Mouse (Mus musculus): Measurements from ENCODE around the gene Rln1. TPM values are rescaled to one million over a fixed set of nuclear protein-coding genes. Genes with fewer than 3 reads are reported as not detected.

Gene Rln1
- total RNA-seq, 2 experiments from 2014 or later = 2.1 to 2.4 TPM

DNA sequence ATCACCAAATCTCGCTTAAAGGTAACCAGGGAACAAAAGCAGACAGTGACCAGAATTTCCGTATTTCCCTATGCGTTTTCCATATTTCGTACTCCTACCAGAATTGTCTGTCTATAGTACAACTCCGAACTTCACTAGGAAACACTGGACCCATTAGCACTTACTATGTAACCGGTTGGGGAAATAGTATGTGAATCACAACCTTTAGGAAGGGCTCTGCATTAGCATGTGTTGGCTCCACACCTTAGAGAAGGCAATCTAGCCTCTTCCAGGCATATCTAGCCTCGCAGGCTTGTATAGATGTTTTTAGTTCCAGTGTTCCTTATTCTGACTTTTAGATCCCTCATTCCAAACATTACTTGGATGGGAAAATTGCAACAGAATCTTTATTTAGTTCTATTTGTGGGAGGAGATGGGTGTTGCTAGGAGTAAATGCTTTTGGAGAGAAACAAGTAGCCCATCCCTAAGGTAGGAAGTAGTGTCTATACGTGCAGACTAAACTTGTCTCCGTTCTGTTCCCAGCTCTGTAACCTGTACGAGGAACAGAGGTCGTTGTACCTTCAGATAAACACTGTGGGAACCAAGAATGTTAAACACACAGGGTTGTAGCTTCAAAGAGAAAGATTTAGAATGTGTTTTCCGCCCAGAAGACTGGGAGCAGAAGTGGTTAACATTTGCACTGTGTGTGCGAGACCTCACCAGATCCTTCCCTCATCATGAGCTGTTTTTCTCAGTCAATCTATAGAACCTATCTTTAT lies 27.9 kb upstream of the Rln1 start:
- no peak for DNase-seq (ENCODE audit: low spot score in 2 of 2)

DNA sequence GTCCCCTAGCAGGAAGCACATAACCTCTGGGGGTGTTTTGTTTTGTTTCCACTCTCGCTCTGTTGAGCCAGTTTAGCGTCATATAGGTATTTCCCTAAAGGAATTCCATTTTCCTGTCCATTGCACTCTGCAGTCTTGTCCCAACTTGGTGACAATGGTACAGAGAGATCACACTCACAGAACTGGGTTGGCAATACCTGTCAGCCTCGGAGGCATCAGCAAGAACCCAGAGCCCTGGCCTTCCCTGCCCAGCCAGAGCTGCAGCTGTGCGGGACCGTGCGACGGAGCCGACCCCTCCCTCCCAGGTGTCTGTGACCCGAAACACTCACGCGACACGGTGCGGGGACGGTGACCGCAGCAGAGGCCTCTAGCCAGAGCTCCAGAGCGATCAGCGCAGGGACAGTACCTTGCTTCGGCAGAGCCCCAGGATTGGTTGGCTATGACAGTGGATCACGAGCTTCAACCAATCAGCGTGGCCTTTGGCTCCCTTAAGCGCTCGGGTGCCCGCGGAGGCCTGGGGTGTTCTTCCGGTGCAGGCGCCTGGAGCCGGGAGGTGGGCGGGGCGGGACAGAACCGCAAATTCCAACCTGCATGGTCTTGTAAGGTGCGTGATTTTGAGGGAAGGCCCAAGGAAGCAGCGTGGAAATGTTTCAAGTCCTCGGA lies 27.1 kb upstream of the Rln1 start:
- DNase-seq (ENCODE audit: low spot score in 2 of 2) = peak; percentile 82 to 89

DNA sequence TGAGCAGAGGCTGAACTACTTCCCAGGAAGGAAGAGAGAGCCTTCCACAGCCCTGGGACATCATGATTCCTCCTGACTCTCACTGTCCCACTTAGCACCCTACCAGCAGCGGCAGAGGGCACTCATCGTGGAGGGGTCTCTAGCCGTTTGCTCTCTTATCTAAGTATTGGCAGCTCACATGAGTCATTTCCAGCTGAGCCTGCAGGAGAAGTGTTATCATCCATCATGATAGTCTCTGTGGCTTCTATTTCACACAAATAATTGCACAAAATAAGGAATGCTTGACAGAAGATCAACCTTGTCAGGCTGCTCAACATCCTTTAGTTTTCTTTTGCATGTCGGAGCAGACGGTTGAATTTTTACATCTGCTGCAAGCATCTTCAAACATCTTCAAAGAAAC lies 25.8 kb upstream of the Rln1 start:
- DNase-seq (ENCODE audit: low spot score in 2 of 2) = no peak

DNA sequence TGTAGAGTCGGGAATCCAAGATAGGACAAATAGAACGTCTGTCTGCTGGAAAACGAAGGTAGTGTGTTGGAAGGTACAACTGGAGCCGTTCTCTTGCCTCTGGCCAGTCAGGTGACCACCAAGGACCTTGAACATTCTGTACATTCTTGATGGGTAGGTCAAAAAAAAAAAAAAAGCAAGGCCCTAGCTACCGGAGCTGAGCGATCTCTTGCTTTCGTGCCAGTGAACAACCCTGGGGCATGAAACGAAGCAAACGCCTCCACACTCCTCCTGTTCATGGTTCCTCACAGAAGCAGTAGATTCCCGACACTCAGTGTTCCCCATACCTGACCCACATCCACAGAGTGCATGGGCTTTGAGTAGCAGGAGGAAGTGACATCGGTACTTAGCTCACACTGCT lies 21.8 kb upstream of the Rln1 start:
- DNase-seq (ENCODE audit: low spot score in 2 of 2) = no peak

DNA sequence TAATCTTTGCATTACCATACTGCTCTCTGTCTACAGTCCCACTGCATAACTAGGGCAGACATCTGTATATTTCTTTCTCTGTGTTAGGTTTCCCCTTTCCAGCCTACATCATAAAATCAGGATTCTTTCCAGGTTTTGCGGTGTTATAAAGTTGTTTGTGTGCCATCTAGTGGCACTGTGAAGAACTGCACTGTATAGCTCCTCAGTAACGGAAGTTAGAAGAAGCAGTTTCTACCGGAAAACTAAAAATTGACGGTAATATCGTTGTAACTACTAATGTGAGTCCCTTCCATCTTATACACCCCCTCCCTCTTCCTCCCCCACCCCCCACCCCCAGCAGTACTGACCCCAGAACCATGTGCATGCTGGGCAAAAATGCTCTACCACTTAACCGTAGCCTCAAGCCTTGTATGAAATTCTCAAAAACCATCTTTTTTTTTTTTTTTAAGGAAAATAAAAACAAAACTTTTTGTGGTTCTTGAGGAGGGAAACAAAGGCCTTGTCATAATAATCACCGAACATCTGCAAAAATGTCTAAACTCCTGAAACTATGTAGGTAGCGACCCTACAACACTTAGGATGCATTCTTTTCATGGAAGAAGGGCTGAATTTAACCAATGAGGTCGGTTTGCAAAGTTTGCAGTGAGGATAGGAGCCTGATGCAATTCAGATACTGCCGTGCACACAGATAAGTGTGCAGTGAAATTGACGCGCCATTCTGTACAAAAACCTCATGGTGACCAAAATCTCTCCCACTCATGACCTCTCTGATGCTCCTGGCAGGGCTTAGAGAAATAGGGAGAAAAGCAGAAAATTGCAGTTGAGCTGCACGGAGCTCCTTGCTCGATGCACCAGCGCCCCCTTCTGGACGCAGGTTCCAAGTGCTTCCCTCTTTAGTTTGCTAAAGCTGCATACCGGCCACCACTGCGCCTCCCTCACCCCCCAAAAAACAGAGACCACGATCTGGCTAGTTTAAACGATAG lies 20.7 kb upstream of the Rln1 start:
- DNase-seq (ENCODE audit: low spot score in 2 of 2) = peak; percentile 93

DNA sequence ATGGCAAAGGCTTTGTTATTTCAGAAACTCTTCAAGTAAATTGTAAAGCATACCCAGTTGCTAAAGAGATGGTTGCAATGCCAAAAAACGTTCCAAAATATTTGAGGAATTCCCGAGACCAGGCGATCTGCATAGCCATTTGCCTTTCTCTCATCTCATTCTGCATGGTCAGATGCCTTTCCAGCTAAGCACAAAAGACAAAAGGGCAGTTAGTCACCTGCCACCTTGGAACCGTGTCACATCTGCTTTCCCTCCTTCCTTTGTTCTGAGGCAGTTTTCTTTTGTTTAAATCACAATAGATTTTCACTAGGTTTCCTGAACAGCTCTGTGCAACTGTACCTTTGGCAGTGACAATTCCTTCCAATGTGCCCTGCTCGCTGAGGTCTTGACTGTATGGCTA lies 16.5 kb upstream of the Rln1 start:
- no peak for DNase-seq (ENCODE audit: low spot score in 2 of 2)

DNA sequence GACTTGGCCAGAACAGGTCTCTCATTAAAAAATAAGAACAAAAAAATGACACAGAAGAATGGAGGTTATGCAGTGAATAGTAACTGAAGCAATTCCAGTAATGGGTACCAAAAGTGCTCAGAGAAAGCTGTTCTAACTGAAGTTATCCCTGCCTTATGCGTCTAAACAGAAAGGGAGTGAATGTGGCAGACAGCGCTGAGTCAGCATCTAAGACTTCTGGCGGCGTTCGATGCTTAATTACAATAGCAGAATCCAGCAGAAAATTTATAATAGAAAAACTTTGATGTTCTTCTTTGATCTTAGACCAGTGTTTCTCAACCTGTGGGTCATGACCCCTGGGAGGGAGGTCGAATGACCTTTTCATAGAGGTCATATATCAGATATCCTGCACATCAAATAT lies 11.2 kb upstream of the Rln1 start:
- DNase-seq (ENCODE audit: low spot score in 2 of 2) = no peak

DNA sequence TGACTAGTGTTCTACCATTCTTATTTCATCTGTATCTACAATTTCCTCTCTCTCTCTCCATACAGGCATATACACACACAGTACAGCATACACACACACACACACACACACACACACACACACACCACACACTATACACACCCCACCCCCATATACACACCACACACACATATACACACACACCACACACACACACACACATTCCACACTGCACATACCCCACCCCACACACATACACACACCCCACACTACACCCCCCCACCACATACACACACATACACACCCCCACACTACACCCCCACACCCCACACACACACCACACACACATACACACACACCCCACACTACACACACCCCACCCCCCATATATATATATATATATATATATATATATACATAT lies 10.4 kb upstream of the Rln1 start:
- no peak for DNase-seq (ENCODE audit: low spot score in 2 of 2)

DNA sequence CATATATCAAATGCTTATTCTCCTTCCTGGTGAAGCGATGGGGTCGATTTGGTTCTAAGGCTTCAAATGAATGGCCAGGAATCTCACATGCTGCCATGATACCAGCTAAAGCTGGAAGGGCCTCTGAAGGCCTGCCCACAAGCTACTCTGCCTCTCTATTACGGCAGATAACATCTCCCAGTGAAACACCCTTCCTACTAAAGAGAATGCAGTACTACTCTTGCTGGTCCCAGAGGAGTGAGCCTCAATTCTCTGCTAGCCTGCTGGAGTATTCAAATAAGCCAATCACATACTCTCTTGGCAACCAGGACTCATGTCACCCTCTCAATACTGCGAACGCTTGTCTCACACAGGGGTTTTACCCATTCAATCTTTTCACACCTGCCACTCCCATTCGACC lies 7.8 kb upstream of the Rln1 start:
- DNase-seq (ENCODE audit: low spot score in 2 of 2) = no peak

DNA sequence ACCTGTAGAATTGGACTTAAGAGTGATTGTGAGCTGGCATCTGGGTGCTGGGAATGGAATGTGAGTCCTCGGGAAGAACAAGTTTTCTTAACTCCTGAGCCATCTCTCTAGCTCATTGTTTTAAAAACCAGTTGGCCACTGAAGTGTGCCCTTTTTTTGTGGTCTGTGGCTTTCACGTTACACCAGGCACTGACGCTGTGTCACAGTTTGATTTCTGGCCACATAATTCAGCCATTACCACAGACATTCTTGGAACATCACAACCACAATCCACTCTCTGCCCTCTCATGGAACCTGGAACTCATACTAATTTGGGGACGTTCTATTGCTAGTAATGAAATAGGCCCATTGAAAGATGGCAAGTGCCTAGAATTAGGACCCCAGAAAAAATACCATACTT lies 6.6 kb upstream of the Rln1 start:
- no peak for DNase-seq (ENCODE audit: low spot score in 2 of 2)

DNA sequence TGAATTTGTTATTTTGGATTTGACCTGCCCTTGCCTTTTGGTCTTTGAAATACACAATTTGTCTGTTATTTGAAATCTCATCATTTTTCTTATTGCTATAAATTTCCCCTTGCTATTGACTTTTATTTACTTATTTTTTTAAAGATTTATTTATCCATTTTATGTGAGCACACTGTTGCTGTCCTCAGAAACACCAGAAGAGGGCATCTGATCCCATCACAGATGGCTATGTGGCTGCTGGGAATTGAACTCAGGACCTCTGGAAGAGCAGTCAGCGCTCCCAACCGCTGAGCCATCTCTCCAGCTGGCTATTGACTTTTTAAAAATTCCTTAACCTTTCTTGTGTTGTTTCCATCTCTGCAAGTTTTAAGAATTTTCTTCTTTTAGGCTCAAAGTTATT lies 2.2 kb upstream of the Rln1 start:
- no peak for DNase-seq (ENCODE audit: low spot score in 2 of 2)

DNA sequence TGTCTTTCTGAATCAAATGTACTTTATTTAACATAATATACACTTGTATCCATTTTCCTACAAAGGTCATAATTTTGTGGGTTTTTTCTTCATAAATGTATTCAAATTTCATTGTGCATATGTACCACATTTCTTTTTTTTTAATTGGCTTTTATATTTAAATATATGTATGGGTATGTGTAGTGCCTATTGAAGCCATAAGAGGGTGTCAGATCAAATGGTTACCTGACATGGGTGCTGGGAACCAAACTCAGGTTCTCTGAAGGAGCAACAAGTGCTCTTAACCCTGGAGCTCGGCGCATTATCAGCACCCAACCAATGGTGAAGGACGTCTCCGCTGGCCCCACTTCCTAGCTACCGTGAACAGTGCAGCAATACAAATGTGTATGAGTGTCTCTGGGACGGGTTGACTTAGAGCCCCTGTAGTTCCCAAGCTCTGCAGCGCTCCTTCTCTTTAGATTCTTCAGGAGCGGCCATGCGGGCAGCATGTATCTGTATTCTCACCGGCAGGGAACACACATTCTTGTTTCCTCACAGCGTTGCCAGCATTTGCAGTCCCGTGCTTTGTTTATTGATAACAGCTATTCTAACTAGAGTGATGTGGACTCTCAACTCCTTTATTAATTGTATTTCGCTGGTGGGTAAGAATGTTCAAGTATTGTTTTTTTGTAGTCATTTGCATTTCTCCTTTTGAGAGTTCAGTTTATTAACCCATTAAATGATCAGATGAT lies 7.5 kb downstream of the Rln1 start:
- DNase-seq (ENCODE audit: low spot score in 2 of 2) = no peak

DNA sequence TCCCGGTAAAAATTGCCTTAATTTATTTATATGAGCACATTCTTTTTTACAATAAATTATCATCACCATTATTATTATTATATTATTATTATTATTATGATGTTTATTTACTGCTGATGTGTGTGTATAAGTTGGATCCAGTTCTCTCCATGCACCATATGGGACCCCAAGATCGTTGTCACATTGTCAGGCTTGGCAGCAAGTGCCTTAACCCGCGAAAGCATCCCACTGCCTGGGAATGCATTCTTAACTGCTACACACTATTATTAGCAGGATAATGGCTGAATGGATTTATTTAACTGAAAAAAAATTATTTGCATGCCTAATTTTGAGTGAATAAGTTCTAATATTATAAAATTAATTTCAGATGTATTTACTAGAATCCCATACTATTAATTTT lies 8.1 kb downstream of the Rln1 start:
- no peak for DNase-seq (ENCODE audit: low spot score in 2 of 2)

DNA sequence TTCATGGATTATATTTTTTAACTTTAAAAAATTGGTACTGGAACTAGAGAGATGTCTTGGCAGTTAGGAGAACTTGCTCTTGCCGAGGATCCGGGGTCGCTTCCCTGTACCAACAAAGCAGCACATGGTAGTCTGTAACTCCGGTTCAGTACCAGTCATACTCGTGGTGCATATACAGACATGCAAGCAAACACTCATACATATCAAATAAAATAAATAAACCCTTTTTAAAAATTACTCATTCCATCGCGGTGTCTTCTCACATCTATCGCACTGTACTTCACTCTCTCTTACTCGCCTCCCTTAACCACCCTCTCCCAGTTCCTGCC lies 8.7 kb downstream of the Rln1 start:
- no peak for DNase-seq (ENCODE audit: low spot score in 2 of 2)

DNA sequence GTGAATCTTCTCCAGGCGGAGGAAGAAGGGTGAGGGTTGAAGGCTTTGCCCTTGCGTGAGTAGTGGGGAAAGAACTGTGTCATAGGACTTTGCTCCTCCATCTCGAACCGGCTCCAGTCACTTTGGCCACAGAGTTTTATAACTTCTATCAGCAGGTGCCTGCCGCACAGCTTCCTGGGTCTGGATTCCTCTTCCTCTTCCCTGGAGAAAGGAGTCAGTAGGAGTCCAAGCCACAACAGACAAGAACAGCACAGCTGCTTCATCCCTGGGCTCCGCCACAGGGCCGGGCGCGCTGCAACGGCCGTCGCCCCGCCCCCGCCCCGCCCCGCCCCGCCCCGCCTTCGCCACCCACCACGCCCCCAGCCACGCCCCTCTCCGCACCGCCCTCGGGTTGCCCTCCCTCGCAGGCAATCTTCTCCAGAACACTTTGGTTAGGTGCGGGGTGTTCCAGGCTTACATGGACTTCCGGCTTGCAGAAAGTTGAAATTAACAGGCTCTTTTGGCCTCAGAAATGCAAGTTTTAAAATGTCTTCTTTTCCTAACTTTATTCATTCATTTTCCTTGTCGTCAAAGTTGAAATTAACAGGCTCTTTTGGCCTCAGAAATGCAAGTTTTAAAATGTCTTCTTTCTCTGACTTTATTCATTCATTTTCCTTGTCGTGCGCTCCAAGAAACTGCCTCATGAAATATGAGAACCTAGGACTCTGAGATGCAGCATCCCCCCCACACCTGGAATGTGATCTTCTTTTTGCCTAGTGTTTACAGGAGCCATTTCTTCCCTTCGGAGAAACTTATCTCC lies 9.2 kb downstream of the Rln1 start, which contains the start of gene Insl6:
Insl6 (minus strand) TSS at position 304 of the 799 bp plus-strand sequence.
- peak; percentile 26 to 37 for DNase-seq (ENCODE audit: low spot score in 2 of 2)

DNA sequence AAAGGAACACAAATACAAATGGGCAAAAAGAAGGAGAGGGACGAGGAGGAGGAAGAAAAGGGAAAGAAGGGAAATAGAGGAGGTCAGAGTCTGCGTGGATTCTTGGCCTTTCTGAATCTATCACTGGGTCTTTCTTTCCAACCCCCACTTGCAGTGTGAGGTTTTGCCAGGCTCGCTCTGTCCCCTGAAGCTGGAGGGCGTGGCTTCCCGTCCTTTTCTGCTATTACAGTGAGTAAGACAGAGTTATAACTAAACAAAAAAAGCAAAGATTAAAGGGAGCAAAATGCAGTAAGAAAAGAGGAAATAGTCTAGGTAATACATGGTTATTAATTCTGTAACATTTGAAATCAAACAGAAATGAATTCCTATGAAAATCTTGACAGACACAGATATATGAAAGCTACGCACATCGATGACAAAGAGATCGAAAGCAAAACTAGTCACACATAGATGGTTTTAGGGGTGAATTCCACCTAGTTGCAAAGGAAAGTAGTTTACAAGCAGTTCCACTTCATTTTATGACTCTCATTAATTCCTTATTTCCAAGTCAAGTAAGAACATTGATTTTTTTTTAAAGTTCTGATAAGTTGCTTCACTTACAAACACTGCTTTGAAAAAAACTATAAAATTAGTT lies 10.9 kb downstream of the Rln1 start:
- DNase-seq (ENCODE audit: low spot score in 2 of 2) = no peak

DNA sequence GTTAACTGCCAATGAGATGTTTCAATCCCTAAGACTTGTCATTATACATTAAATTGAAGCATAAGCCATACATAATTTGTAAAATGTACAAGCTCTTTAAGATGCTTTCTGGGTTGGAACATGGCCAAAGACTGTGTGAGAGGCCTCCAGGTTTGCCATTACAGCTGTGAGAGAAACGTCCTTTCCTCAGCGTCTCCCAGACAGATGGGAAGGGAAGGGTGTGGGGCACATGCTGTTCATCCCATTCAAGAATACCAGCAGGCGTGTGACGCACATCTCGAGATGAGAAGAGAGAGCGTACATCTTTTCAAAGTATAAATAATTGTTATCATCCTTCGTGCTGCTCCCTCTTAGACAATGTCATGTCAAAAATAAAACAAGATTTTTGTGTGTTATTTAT lies 21.8 kb downstream of the Rln1 start:
- DNase-seq (ENCODE audit: low spot score in 2 of 2) = no peak

DNA sequence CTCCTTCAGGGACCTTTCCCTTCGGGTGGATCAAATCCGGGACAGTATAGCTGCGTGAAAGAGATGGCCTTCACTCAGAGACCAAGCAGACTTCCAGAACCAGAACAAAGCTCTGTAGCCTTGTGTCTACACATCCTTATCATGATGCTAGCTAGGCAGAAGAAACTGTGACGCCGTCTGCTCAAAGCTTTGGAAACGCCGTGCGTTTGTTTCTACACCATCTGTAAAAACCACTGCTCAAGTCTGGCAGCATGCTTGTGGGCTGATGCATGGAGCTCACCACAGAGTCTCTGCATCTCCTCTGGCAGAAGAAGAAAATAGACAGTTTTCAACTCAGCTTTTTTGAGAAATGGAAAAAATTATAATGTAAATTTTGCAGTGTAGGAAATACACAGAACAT lies 22.7 kb downstream of the Rln1 start:
- no peak for DNase-seq (ENCODE audit: low spot score in 2 of 2)

DNA sequence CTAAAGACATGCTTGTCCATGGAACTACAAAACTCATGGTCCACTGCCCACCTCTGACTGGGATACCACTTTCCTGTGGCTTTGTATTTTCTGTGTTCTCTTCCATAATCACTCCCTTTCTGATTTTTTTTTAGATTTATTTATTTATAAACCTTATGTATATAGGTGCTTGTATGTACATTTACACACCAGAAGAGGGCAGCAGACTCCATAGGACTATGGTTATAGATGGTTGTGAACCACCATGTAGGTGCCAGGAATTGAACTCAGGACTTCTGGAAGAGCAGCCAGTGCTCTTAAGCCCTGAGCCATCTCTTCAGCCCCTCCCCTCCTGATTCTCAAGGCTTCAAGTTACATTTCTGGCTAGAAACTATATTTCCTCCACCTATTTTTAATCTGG lies 25.6 kb downstream of the Rln1 start:
- no peak for DNase-seq (ENCODE audit: low spot score in 2 of 2)

DNA sequence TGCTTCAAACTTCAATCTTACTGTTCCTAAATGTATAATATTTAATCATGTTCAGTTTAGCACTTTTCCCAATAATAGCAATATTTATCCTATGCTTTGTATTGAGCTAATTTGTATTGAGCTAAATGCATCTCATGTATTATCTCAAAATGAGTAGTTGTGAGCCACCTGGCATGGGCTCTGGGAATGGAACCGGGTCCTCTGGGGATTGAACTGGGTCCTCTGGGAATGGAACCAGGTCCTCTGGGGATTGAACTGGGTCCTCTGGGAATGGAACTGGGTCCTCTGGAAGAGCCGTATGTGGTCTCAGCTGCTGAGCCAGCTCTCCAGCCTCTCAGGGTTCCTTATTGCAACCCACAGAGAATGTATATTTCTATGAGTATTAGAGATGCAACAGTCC lies 32.4 kb downstream of the Rln1 start:
- DNase-seq (ENCODE audit: low spot score in 2 of 2) = no peak

All from layer of hippocampus, postnatal 10 days (tissue).